Mouse (Mus musculus) 3T3-L1 (cell line): ENCODE measurements at regions not wholly inside any gene's neighbourhood (a gene's known extent, or its start where the extent isn't known, plus 50 kb on each side); places are given as distances from the start of the nearest gene placed in this dataset.
"Not testable (repeated sequence)": the region's sequence is repeated elsewhere in the genome, so short reads cannot be mapped to it uniquely, and the experiment has no call there.

Source experiments
- DNase-seq: peaks from one replicate; pipeline ENCODE4 v3.0.0-alpha.2; 2015; ENCODE audit warnings: low read depth, low spot score

- DNase-seq = no peak
Observed at GRCm38 (mm10) chr8:88064414-88065110, 54.0 kb upstream of the Cnep1r1 start.

- not testable (repeated sequence) for DNase-seq
Observed at GRCm38 (mm10) chr8:88059107-88059506, 59.5 kb upstream of the Cnep1r1 start.

- peak; percentile 53 for DNase-seq
Observed at GRCm38 (mm10) chr8:88057686-88058234, 60.8 kb upstream of the Cnep1r1 start.

GRCm38 (mm10) chr8:88050651-88051050 lies 67.9 kb upstream of the Cnep1r1 start:
- no peak for DNase-seq

- DNase-seq = peak; percentile 50
Observed at GRCm38 (mm10) chr8:88049091-88049490, 69.5 kb upstream of the Cnep1r1 start.

GRCm38 (mm10) chr8:88045995-88046394 lies 72.6 kb upstream of the Cnep1r1 start:
- no peak for DNase-seq

GRCm38 (mm10) chr8:88039286-88039685 lies 79.3 kb upstream of the Cnep1r1 start:
- DNase-seq = no peak

GRCm38 (mm10) chr8:88037994-88038393 lies 78.6 kb upstream of the Zfp423 start:
- DNase-seq = no peak

- peak; percentile 43 for DNase-seq
Observed at GRCm38 (mm10) chr8:88033054-88033453, 73.7 kb upstream of the Zfp423 start.

GRCm38 (mm10) chr8:88024496-88024895 lies 65.1 kb upstream of the Zfp423 start:
- DNase-seq = no peak

- peak; percentile 75 for DNase-seq
Observed at GRCm38 (mm10) chr8:88023423-88023822, 64.0 kb upstream of the Zfp423 start.

- no peak for DNase-seq
Observed at GRCm38 (mm10) chr8:88022776-88023385, 63.5 kb upstream of the Zfp423 start.

- no peak for DNase-seq
Observed at GRCm38 (mm10) chr8:88019243-88020115, 60.1 kb upstream of the Zfp423 start.

- no peak for DNase-seq
Observed at GRCm38 (mm10) chr8:88018494-88018893, 59.1 kb upstream of the Zfp423 start.

GRCm38 (mm10) chr8:88012177-88012825 lies 52.9 kb upstream of the Zfp423 start:
- no peak for DNase-seq

GRCm38 (mm10) chr8:88010566-88010965 lies 51.2 kb upstream of the Zfp423 start:
- DNase-seq = peak; percentile 55

GRCm38 (mm10) chr8:88009878-88010277 lies 50.5 kb upstream of the Zfp423 start:
- DNase-seq = no peak
